Comparison of ENCODE assay signal across 8 mouse cellular contexts in the genomic region with DNA sequence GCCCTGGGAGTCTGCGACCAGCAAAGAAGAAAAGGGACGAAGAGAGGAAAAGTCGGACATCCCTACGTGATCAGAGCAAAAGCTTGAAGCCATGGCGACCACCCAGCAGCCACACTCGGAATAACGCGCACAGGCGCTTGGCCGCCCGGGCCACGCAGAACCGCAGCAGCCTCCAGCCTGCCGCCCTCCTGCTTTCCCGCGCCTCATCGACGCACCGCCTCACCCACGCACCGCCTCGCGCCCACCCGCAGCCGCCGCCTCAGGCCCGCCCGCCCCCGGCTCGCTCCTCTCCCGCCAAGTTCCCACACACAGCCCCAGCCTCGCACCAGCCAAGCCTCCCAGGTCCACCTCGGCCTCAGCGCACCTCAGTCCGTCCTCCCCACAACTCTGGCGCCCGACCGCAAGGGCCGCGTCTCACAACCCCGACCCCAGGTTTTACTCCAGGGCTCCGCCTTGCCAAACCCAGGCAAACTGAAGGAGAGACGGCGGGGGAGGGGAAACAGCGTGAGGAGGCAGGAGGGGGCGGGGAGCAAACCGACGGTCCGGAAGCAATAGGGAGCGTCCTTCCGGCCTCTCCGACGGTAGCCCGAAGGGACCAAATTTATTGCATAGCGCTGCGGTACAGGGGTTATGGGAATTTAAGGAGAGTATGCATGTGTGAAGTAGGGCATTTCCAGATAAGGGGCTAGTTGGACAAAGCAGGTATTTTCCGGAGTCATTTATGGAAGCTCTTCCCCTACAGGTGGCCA. TPM values are rescaled to one million over a fixed set of nuclear protein-coding genes. Genes with fewer than 3 reads are reported as not detected.
DNase-seq lines count a peak whose midpoint lies in the region; ATAC-seq and TF ChIP-seq lines count a peak whose summit lies in the region.
"Not testable (repeated sequence)": the region's sequence is repeated elsewhere in the genome, so short reads cannot be mapped to it uniquely, and the experiment has no call there.

A gene (minus strand): TSS at position 502 of the 749 bp plus-strand sequence.

- intact Hi-C loops in heart, adult 2 months (cut with DNase I) = loop anchor here (2.0 to 10.0 kb wide), 3 partner anchors 42 to 268 kb away; a partner anchor contains a TSS

- TF ChIP-seq POLR2A in heart, adult 2 months (IDR thresholded peaks at IDR 0.05; ENCODE audit: insufficient read depth, low read depth, low read length) = not testable (repeated sequence)

- H3K4me2 ChIP-seq in embryonic facial prominence, embryonic 14.5 days (ENCODE audit: low read depth, low read length) = peak within 1 kb of the TSS; percentile 46
- H3K4me2 ChIP-seq in limb, embryonic 13.5 days (replicated peaks) = peak within 1 kb of the TSS; percentile 58
- H3K4me2 ChIP-seq in midbrain, embryonic 16.5 days (ENCODE audit: low read length) = peak within 1 kb of the TSS; percentile 51

- H3K4me3 ChIP-seq in embryonic facial prominence, embryonic 14.5 days (ENCODE audit: low read depth, low read length) = peak within 1 kb of the TSS; percentile 47
- H3K4me3 ChIP-seq in heart, adult 2 months = peak within 1 kb of the TSS; percentile 43
- peak within 1 kb of the TSS; percentile 54 for H3K4me3 ChIP-seq in limb, embryonic 13.5 days
- peak within 1 kb of the TSS; percentile 48 for H3K4me3 ChIP-seq in midbrain, embryonic 16.5 days (ENCODE audit: low read depth, low read length)

- peak; percentile 22; the same call in 1 of the 2 replicates for TF ChIP-seq CTCF in heart, adult 2 months (IDR thresholded peaks at IDR 0.05)

- H3K9me3 ChIP-seq in embryonic facial prominence, embryonic 14.5 days (ENCODE audit: control insufficient read depth, low read length); limb, embryonic 13.5 days; midbrain, embryonic 16.5 days (replicated peaks; ENCODE audit: control insufficient read depth, low read length, poor library complexity, severe bottlenecking): not testable (repeated sequence)

- peak; percentile 77 for TF ChIP-seq EP300 in heart, adult 2 months (IDR thresholded peaks at IDR 0.05; ENCODE audit: insufficient read depth, low read depth, low read length)

- peak; percentile 94 for ATAC-seq in embryonic facial prominence, embryonic 14.5 days (ENCODE audit: low read depth)
- peak; percentile 95 for ATAC-seq in limb, embryonic 13.5 days (ENCODE audit: low FRiP score, low read depth)
- ATAC-seq in midbrain, embryonic 16.5 days = peak; percentile 97

- peak within 1 kb of the TSS; percentile 69 for H3K9ac ChIP-seq in embryonic facial prominence, embryonic 14.5 days (ENCODE audit: low read depth, low read length)
- peak within 1 kb of the TSS; percentile 48 for H3K9ac ChIP-seq in heart, adult 2 months (ENCODE audit: low read depth, low read length)
- H3K9ac ChIP-seq in limb, embryonic 13.5 days = peak within 1 kb of the TSS; percentile 66
- H3K9ac ChIP-seq in midbrain, embryonic 16.5 days (ENCODE audit: low read depth, low read length) = peak within 1 kb of the TSS; percentile 61

- not testable (repeated sequence) for H3K4me1 ChIP-seq in embryonic facial prominence, embryonic 14.5 days (ENCODE audit: control insufficient read depth, insufficient read depth, low read length); heart, adult 2 months (ENCODE audit: control insufficient read depth, insufficient read depth, low read length); limb, embryonic 13.5 days; midbrain, embryonic 16.5 days (ENCODE audit: control insufficient read depth, insufficient read depth, low read length)

- WGBS in embryonic facial prominence, embryonic 14.5 days = under 1% methylated on average over 21 of the region's 57 CpGs
- under 1% methylated on average over 38 of the region's 57 CpGs for WGBS in heart, adult 2 months
- WGBS in limb, embryonic 13.5 days = under 1% methylated on average over 29 of the region's 57 CpGs
- WGBS in midbrain, embryonic 16.5 days = under 1% methylated on average over 28 of the region's 57 CpGs

- peak within 1 kb of the TSS; percentile 34; the same call in 1 of the 2 replicates for H3K27ac ChIP-seq in embryonic facial prominence, embryonic 14.5 days (replicated peaks; ENCODE audit: low read depth, low read length)
- peak within 1 kb of the TSS; percentile 64 for H3K27ac ChIP-seq in heart, adult 2 months
- H3K27ac ChIP-seq in limb, embryonic 13.5 days = not testable (repeated sequence)
- H3K27ac ChIP-seq in midbrain, embryonic 16.5 days (ENCODE audit: low read length) = peak within 1 kb of the TSS; percentile 53; the same call in 1 of the 2 replicates

- not testable (repeated sequence) for H3K79me2 ChIP-seq in heart, adult 2 months (replicated peaks; ENCODE audit: control insufficient read depth, insufficient read depth, low read length)

- DNase-seq in 3T3-L1 (ENCODE audit: low read depth, low spot score) = peak; percentile 96
- DNase-seq in adrenal gland, postnatal 4 days (ENCODE audit: low spot score in 2 of 2) = peak; percentile 89 to 92
- peak; percentile 98 for DNase-seq in embryonic facial prominence, embryonic 14.5 days (ENCODE audit: low spot score)
- peak; percentile 93 to 95 for DNase-seq in heart, adult 2 months
- DNase-seq in kidney, adult 8-10 months = peak; percentile 92 to 95
- DNase-seq in spleen, postnatal 10 days (ENCODE audit: low spot score in 2 of 2) = peak; percentile 91 to 97

- peaks cover 20% of the 10 kb centered on the region for H3K36me3 ChIP-seq in embryonic facial prominence, embryonic 14.5 days (ENCODE audit: control insufficient read depth, insufficient read depth, low read length)
- not testable (repeated sequence) for H3K36me3 ChIP-seq in heart, adult 2 months (ENCODE audit: control insufficient read depth, insufficient read depth, low read length)
- H3K36me3 ChIP-seq in limb, embryonic 13.5 days = peaks cover 19% of the 10 kb centered on the region
- peaks cover 14% of the 10 kb centered on the region; the same call in 1 of the 2 replicates for H3K36me3 ChIP-seq in midbrain, embryonic 16.5 days (ENCODE audit: control insufficient read depth, insufficient read depth, low read length)

- not testable (repeated sequence) for H3K27me3 ChIP-seq in embryonic facial prominence, embryonic 14.5 days (replicated peaks; ENCODE audit: control insufficient read depth, insufficient read depth, low read length); heart, adult 2 months (ENCODE audit: control insufficient read depth, insufficient read depth, low read length); limb, embryonic 13.5 days; midbrain, embryonic 16.5 days (ENCODE audit: control insufficient read depth, insufficient read depth, low read depth, low read length)

RNA-seq across cellular contexts. Expression of the gene that starts here (rescaled TPM):
- total RNA-seq in adrenal gland, postnatal 4 days (2021) = 10 to 100 TPM; 39.0 to 41.1 TPM
- 39.3 and 44.2 TPM in 2 replicates for polyA plus RNA-seq in embryonic facial prominence, embryonic 14.5 days (2014; fragmentation: Nextera tagmentation; extraction: Ambion mirVana)
- total RNA-seq in heart, adult 2 months (2021) = 10 to 100 TPM; 10.4 to 12.2 TPM
- 8.0 and 12.6 TPM in 2 replicates for polyA plus RNA-seq in heart, adult 2 months (2012; rRNA removed)
- 47.2 and 53.0 TPM in 2 replicates for polyA plus RNA-seq in limb, embryonic 13.5 days (2015; fragmentation: Nextera tagmentation; extraction: Ambion mirVana)
- polyA plus RNA-seq in midbrain, embryonic 16.5 days (2015; fragmentation: Nextera tagmentation; extraction: Ambion mirVana) = 42.3 and 43.3 TPM in 2 replicates
